Mouse (Mus musculus) midbrain, embryonic 11.5 days (tissue): ENCODE results near the gene Pkd1. TPM values are rescaled to one million over a fixed set of nuclear protein-coding genes. Genes with fewer than 3 reads are reported as not detected.

Experiments used
- ATAC-seq: fragments of 200-750 bp; cut with Nextera tagmentation; 2 replicates; pipeline ENCODE4 v1.8.0; 2017; ENCODE audit warnings: moderate TSS enrichment, moderate library complexity; ENCODE audit not compliant: low FRiP score
- DNase-seq: peaks from one replicate; pipeline ENCODE4 v3.0.0; 2015; ENCODE audit warnings: low spot score; ENCODE audit errors: missing footprints
- H3K27ac ChIP-seq: fragments of 300-500 bp; sonication (generic); 2 replicates; pipeline ENCODE4 v1.5.1; 2014; ENCODE audit warnings: low read depth, low read length
- H3K27me3 ChIP-seq: fragments of 300-500 bp; sonication (generic); 2 replicates; pipeline ENCODE4 v1.6.1; 2014; ENCODE audit warnings: mild to moderate bottlenecking, low read length, moderate library complexity, mixed read lengths; ENCODE audit not compliant: control insufficient read depth, insufficient read depth
- H3K36me3 ChIP-seq: fragments of 300-500 bp; sonication (generic); 2 replicates; pipeline ENCODE4 v1.6.1; 2014; ENCODE audit warnings: mild to moderate bottlenecking, low read length, moderate library complexity, mixed read lengths; ENCODE audit not compliant: control insufficient read depth, insufficient read depth
- H3K4me1 ChIP-seq: fragments of 300-500 bp; sonication (generic); 2 replicates; pipeline ENCODE4 v1.6.1; 2014; ENCODE audit warnings: low read length; ENCODE audit not compliant: control insufficient read depth, insufficient read depth
- H3K4me2 ChIP-seq: fragments of 300-500 bp; sonication (generic); 2 replicates; pipeline ENCODE4 v1.6.1; 2014; ENCODE audit warnings: mild to moderate bottlenecking, moderate library complexity
- H3K4me3 ChIP-seq: fragments of 300-500 bp; sonication (generic); 2 replicates; pipeline ENCODE4 v1.5.1; 2014; ENCODE audit warnings: low read depth, low read length
- H3K9ac ChIP-seq: fragments of 300-500 bp; sonication (generic); 2 replicates; pipeline ENCODE4 v1.6.1; 2014; ENCODE audit warnings: low read length
- H3K9me3 ChIP-seq: fragments of 300-500 bp; sonication (generic); 2 replicates; pipeline ENCODE4 v1.6.1; 2016; ENCODE audit warnings: low read length; ENCODE audit not compliant: control insufficient read depth
- WGBS: fragments of 180-500 bp; shearing (Covaris S2); extraction: QIAGEN DNeasy Blood & Tissue Kit; methylation state at CpG from one replicate; pipeline ENCODE4 v1.1.7; 2014; 5-methylcytosine and 5-hydroxymethylcytosine counted together
- polyA plus RNA-seq: library from polyadenylated mRNA; unstranded; fragments of >200 nt; fragmentation: Nextera tagmentation; extraction: Ambion mirVana; gene quantifications from 2 replicates; pipeline ENCODE4 v1.2.1, GENCODE M21; 2014

The Pkd1 gene
- polyA plus RNA-seq, 1 experiment from 2014 or later: 18.5 TPM

DNA sequence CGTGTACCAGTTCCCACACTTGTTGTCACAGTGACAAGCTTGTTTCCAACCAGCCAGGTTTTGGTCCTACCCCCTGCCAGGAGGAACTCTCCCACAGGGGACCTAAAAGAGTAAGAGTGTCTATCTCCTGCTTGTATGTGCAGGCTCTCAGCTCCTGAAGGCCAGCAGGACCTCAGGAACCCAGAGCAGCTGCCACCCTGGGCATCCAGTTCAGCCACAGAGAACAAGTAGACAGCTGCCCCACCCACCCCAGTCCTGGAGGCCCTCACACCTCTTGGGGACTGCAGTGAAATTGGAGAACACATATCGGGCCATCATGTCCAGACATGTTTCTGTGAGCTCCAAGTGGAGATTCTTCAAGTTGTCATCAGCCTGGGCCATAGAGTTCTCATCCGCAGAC lies 54.9 kb downstream of the Pkd1 start:
- 90% methylated on average over 3 of the region's 3 CpGs for WGBS
- Histone ChIP-seq H3K9me3 (no peaks in the 10 kb centered on the region), H3K36me3 (peaks cover 3% of the 10 kb centered on the region), H3K4me3 (no peak overlapping the region), H3K9ac (no peak overlapping the region), H3K4me1 (no peaks in the 10 kb centered on the region), H3K27ac (no peak overlapping the region), H3K27me3 (no peaks in the 10 kb centered on the region), H3K4me2 (no peak overlapping the region)
- DNase-seq: no peak
- ATAC-seq: no peak

- no peaks in the 10 kb centered on the region for H3K27me3 ChIP-seq
- H3K36me3 ChIP-seq: peaks cover 6% of the 10 kb centered on the region
- no peaks in the 10 kb centered on the region for H3K9me3 ChIP-seq
- no peak overlapping the region for H3K27ac ChIP-seq
- no peak overlapping the region for H3K4me3 ChIP-seq
- no peak for ATAC-seq
- 90% methylated on average over 4 of the region's 4 CpGs for WGBS
- no peak for DNase-seq
- no peak overlapping the region for H3K4me2 ChIP-seq
- H3K9ac ChIP-seq: no peak overlapping the region
- H3K4me1 ChIP-seq: no peaks in the 10 kb centered on the region
Observed at GRCm38 (mm10) chr17:24608370-24608769, 58.7 kb downstream of the Pkd1 start.

DNA sequence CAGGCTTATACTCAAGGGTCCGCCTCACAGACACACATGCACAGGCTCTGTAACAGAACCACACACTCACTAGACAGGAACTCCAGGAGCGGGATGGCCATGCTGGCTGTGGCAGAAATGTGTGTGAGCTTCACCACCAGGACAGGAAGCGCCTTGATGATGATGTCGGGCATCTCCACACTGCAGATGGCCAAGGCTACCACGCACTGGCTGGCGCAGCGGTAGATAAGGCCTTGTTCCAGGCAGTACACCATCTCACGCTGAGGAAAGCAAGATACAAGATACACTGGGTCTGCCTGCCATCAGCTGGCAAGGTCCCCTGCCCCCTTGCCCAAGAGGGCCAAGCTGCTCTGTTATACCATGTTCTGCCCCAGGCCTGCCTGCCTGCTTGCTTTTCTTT lies 59.2 kb downstream of the Pkd1 start:
- 94% methylated on average over 8 of the region's 8 CpGs for WGBS
- Histone ChIP-seq H3K36me3 (peaks cover 6% of the 10 kb centered on the region), H3K4me3 (no peak overlapping the region), H3K4me2 (no peak overlapping the region), H3K9ac (no peak overlapping the region), H3K27ac (no peak overlapping the region), H3K9me3 (no peaks in the 10 kb centered on the region), H3K27me3 (no peaks in the 10 kb centered on the region), H3K4me1 (no peaks in the 10 kb centered on the region)
- no peak for ATAC-seq
- no peak for DNase-seq

DNA sequence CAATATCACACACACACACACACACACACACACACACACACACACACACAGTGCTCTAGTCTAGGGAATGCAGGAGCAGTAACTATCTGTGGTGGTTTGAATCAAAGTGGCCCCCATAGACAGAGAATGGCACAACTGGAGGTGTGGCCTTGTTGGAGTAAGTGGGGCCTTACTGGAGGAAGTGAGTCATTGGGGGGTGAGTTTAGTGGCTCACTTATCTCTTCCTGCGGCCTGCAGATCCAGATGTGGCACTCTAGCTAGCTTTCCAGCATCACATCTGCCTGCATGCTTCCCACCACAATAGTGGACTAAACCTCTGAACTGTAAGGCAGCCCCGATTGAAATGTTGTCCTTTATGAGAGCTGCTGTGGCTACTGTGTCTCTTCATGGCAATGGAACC lies 61.1 kb downstream of the Pkd1 start:
- H3K9me3 ChIP-seq: no peaks in the 10 kb centered on the region
- peaks cover 15% of the 10 kb centered on the region for H3K36me3 ChIP-seq
- no peak overlapping the region for H3K9ac ChIP-seq
- no peak overlapping the region for H3K4me2 ChIP-seq
- H3K4me3 ChIP-seq: no peak overlapping the region
- H3K4me1 ChIP-seq: no peaks in the 10 kb centered on the region
- ATAC-seq: no peak
- no peak overlapping the region for H3K27ac ChIP-seq
- no peaks in the 10 kb centered on the region for H3K27me3 ChIP-seq
- WGBS: 90% methylated on average over 2 of the region's 2 CpGs
- no peak for DNase-seq

DNA sequence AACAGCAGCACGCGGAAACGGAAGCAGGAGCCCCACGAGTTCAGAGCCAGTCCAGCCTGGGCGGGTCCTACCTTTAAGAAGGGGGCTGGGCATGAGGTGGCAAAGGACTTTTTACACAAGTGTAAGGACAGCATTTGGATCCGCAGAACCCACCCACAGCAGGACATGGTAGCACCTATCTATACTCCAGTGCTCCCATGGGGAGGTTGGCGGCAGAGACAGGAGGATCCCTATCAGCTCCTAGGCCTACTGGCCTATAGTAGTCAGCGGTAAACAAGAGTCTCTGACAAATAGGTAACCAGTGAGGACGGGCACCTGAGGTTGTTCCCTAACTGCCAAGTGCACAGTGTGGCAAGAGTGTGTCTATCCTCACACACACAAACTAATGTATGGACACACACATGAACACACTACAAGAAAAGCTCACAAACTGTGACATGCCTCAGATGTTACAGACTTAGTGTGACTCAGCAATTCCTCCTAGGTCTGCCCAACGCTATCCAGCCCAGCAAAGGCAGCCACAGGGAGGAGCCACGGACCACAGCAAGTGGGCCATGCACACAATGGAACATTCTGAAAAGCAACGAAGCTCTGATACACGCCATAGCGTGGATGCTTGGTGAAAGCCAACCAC lies 68.0 kb downstream of the Pkd1 start:
- peaks cover 47% of the 10 kb centered on the region for H3K36me3 ChIP-seq
- ATAC-seq (no peak), DNase-seq (no peak)
- H3K4me2 ChIP-seq: no peak overlapping the region
- H3K27me3 ChIP-seq: no peaks in the 10 kb centered on the region
- H3K9me3 ChIP-seq: no peaks in the 10 kb centered on the region
- no peaks in the 10 kb centered on the region for H3K4me1 ChIP-seq
- H3K4me3 ChIP-seq: no peak overlapping the region
- H3K27ac ChIP-seq: no peak overlapping the region
- WGBS: 90% methylated on average over 14 of the region's 14 CpGs
- no peak overlapping the region for H3K9ac ChIP-seq

DNA sequence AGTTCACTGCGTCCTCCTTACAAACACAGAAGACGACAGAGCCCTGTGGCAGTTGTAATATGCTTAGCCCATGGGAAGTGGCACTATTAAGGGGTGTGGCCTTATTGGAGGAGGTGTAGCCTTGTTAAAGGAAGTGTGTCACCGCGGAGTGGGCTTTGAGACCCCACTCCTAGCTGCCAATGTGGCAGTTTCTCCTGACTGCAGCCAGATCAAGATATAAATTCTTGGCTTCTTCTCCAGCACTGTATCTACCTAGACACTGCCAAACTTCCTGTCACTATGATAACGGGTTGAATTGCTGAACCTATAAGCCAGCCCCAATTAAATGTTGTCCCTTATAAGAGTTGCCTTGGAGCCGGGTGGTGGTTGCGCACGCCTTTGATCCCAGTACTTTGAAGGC lies 75.8 kb downstream of the Pkd1 start:
- H3K4me1 ChIP-seq: no peaks in the 10 kb centered on the region
- no peaks in the 10 kb centered on the region for H3K9me3 ChIP-seq
- H3K4me3 ChIP-seq: no peak overlapping the region
- H3K9ac ChIP-seq: no peak overlapping the region
- H3K36me3 ChIP-seq: peaks cover 28% of the 10 kb centered on the region
- DNase-seq: no peak
- WGBS: 94% methylated on average over 8 of the region's 8 CpGs
- H3K27ac ChIP-seq: no peak overlapping the region
- no peak for ATAC-seq
- no peak overlapping the region for H3K4me2 ChIP-seq
- H3K27me3 ChIP-seq: no peaks in the 10 kb centered on the region

GRCm38 (mm10) chr17:24628646-24629045 lies 79.0 kb downstream of the Pkd1 start:
- H3K27ac ChIP-seq: no peak overlapping the region
- H3K4me2 ChIP-seq: no peak overlapping the region
- peaks cover 3% of the 10 kb centered on the region; the same call in 1 of the 2 replicates for H3K36me3 ChIP-seq
- peak; percentile 98 for DNase-seq
- H3K4me3 ChIP-seq: no peak overlapping the region
- peaks cover 10% of the 10 kb centered on the region for H3K4me1 ChIP-seq
- ATAC-seq: no peak
- no peaks in the 10 kb centered on the region for H3K9me3 ChIP-seq
- 47% methylated on average over 5 of the region's 5 CpGs for WGBS
- no peaks in the 10 kb centered on the region for H3K27me3 ChIP-seq
- no peak overlapping the region for H3K9ac ChIP-seq

DNA sequence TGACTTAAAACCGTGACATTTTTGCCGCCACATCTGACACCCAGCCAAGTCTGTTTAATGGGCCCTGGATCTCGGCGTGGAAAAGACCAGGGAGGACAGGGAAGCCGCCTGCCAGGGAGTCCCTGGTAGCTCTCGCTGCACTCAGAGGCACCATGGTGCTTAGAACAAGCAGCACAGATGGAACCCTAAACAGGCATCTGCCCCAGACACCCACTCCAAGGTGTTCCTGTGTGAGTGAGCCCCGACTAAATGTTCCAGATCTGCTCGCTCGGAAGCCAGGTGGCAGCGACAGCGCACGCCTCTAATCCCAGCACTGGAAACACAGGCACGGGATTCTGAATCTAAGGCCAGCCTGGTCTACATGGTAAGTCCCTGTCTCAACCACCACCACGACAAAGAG lies 80.4 kb downstream of the Pkd1 start:
- Histone ChIP-seq H3K4me2 (no peak overlapping the region), H3K9ac (no peak overlapping the region), H3K4me3 (no peak overlapping the region), H3K27me3 (no peaks in the 10 kb centered on the region), H3K9me3 (no peaks in the 10 kb centered on the region), H3K36me3 (peaks cover 3% of the 10 kb centered on the region; the same call in 1 of the 2 replicates), H3K4me1 (peaks cover 10% of the 10 kb centered on the region), H3K27ac (no peak overlapping the region)
- DNase-seq (no peak), ATAC-seq (no peak)
- WGBS: 90% methylated on average over 14 of the region's 14 CpGs

GRCm38 (mm10) chr17:24632167-24632812 lies 82.7 kb downstream of the Pkd1 start, which contains the start of the genes Tsc2 and Nthl1:
Tsc2 (minus strand) TSS chr17:24632630.
Nthl1 (plus strand) TSS chr17:24632680.
- H3K27ac ChIP-seq: peak within 1 kb of the TSS; percentile 26
- H3K27me3 ChIP-seq: no peaks in the 10 kb centered on the region
- peaks cover 10% of the 10 kb centered on the region for H3K4me1 ChIP-seq
- DNase-seq (peak; percentile 99), ATAC-seq (peak; percentile 89)
- H3K9me3 ChIP-seq: no peaks in the 10 kb centered on the region
- H3K4me2 ChIP-seq: peak within 1 kb of the TSS; percentile 73
- 2% methylated on average over 51 of the region's 51 CpGs for WGBS
- peaks cover 2% of the 10 kb centered on the region; the same call in 1 of the 2 replicates for H3K36me3 ChIP-seq
- peak within 1 kb of the TSS; percentile 69 for H3K4me3 ChIP-seq
- peak within 1 kb of the TSS; percentile 82 for H3K9ac ChIP-seq
